Mouse (Mus musculus) heart, postnatal 0 days (tissue): ENCODE measurements at regions not wholly inside any gene's neighbourhood (a gene's known extent, or its start where the extent isn't known, plus 50 kb on each side); places are given as distances from the start of the nearest gene placed in this dataset.

Source experiments
- CTCF ChIP-seq: IDR thresholded peaks from 2 replicates; pipeline ENCODE4 v1.5.1; 2016; ENCODE audit warnings: antibody characterized with exemption, control low read depth, low read depth
- EP300 ChIP-seq: IDR thresholded peaks from 2 replicates; pipeline ENCODE4 v1.6.1; 2016; ENCODE audit warnings: antibody characterized with exemption, low read depth

DNA sequence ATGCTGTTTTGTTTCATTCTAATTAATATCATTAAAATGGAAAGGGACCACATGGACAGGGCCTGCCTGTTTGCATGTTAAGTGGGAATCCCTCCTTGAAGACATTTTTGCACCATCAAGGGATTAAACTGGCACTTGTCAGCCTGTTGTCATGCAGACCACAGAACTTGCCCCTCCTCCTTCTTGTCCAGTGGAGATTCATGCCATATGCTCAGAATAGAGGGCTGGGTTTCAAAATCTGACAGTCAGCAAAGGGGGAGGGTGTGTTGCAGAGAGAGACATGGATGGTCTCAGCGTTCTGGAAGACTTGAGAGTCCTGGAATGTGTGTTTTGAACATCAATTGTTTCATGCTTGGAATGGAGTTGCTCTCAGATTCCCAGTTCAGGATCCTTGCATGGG is 149.2 kb downstream of the Vgll3 start:
- no peak for TF ChIP-seq CTCF
- TF ChIP-seq EP300, result no peak
